In the genomic region with DNA sequence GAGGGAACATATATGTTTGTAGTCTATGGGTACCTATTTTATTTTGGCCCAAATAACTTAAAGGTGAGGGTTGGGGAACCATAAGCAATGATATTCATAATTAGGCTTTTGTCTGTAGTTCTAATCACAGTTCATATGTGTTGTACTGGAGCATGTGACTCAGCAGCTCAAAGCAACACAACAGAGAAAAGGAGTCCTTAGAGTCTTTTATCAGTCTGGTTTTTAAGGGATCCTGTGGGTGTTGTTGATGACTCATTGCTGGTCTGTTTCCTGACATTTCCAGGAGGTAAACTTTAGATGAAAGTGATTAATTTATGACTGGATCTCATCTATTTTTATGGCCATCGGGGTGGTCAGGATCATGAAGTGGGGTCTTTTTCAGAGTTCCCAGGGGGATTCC, we compare ENCODE assay signal across 32 mouse cellular contexts. TPM values are rescaled to one million over a fixed set of nuclear protein-coding genes. Genes with fewer than 3 reads are reported as not detected.
"Had no signal": no experiment of that assay in that cellular context is flagged by ENCODE, and none has a peak within 500 bp of the region (broad histone marks: within the 10 kb centered on the region; RNA-seq: fewer than 3 reads in every experiment).

No protein-coding gene starts in this region.

- H3K4me1 ChIP-seq: heart, embryonic 10.5 days; heart, embryonic 12.5 days; hindbrain, embryonic 10.5 days; hindbrain, embryonic 12.5 days; intestine, embryonic 15.5 days; kidney, embryonic 15.5 days; limb, embryonic 10.5 days; limb, embryonic 12.5 days; liver, embryonic 13.5 days; liver, embryonic 15.5 days had no signal

- H3K27ac ChIP-seq: gastrocnemius, adult 2 months; heart, embryonic 10.5 days; hindbrain, embryonic 10.5 days; hindbrain, embryonic 12.5 days; hindbrain, embryonic 14.5 days; intestine, embryonic 15.5 days; kidney, embryonic 15.5 days; kidney, postnatal 0 days; limb, embryonic 10.5 days; limb, embryonic 12.5 days; liver, embryonic 13.5 days; liver, embryonic 15.5 days had no signal

- H3K4me3 ChIP-seq: gastrocnemius, adult 2 months; heart, embryonic 10.5 days; heart, embryonic 12.5 days; hindbrain, embryonic 10.5 days; hindbrain, embryonic 12.5 days; intestine, embryonic 15.5 days; kidney, embryonic 15.5 days; limb, embryonic 10.5 days; limb, embryonic 12.5 days; liver, embryonic 13.5 days; liver, embryonic 15.5 days had no signal

- H3K9me3 ChIP-seq: heart, embryonic 10.5 days; hindbrain, embryonic 10.5 days; hindbrain, embryonic 12.5 days; intestine, embryonic 15.5 days; kidney, embryonic 15.5 days; limb, embryonic 10.5 days; limb, embryonic 12.5 days; liver, embryonic 13.5 days; liver, embryonic 15.5 days had no signal

- H3K9ac ChIP-seq: heart, embryonic 12.5 days; hindbrain, embryonic 12.5 days; hindbrain, embryonic 14.5 days; intestine, embryonic 15.5 days; kidney, embryonic 15.5 days; limb, embryonic 12.5 days; liver, embryonic 13.5 days; liver, embryonic 15.5 days had no signal

- H3K36me3 ChIP-seq: heart, embryonic 10.5 days; heart, embryonic 12.5 days; hindbrain, embryonic 10.5 days; hindbrain, embryonic 12.5 days; intestine, embryonic 15.5 days; kidney, embryonic 15.5 days; limb, embryonic 10.5 days; limb, embryonic 12.5 days; liver, embryonic 13.5 days; liver, embryonic 15.5 days had no signal

- DNase-seq: gastrocnemius, adult 2 months; gastrocnemius, postnatal 10 days; gastrocnemius, postnatal 25 days; heart, adult 18-20 months; heart, postnatal 10 days; heart, postnatal 4 days; kidney, adult 18-20 months; kidney, adult 8-10 months; kidney, postnatal 14 days; kidney, postnatal 36 days; layer of hippocampus, adult 9-11 months; layer of hippocampus, postnatal 36 days; liver; liver, embryonic 13.5 days had no signal

- H3K27me3 ChIP-seq: heart, embryonic 12.5 days; hindbrain, embryonic 12.5 days; intestine, embryonic 15.5 days; kidney, embryonic 15.5 days; limb, embryonic 12.5 days; liver, embryonic 13.5 days; liver, embryonic 15.5 days had no signal

- ATAC-seq: hindbrain, embryonic 16.5 days; inflammation-experienced regulatory T-cells, adult 6 months; intestine, embryonic 15.5 days; intestine, postnatal 0 days had no signal

- H3K4me2 ChIP-seq: heart, embryonic 12.5 days; hindbrain, embryonic 12.5 days; hindbrain, embryonic 14.5 days; intestine, embryonic 15.5 days; kidney, embryonic 15.5 days; limb, embryonic 12.5 days; liver, embryonic 11.5 days; liver, embryonic 13.5 days; liver, embryonic 15.5 days had no signal

RNA-seq across cellular contexts. Expression of gene 4933403O08Rik, which starts 34.7 kb away (rescaled TPM):
- polyA plus RNA-seq: heart, embryonic 10.5 days; heart, embryonic 12.5 days; heart, embryonic 14.5 days; heart, embryonic 16.5 days; hindbrain, embryonic 10.5 days; inflammation-experienced regulatory T-cells, adult 6 months; intestine, embryonic 15.5 days; intestine, postnatal 0 days; kidney, embryonic 15.5 days; kidney, postnatal 0 days; large intestine, adult 2 months; limb, embryonic 10.5 days; limb, embryonic 12.5 days; liver, embryonic 11.5 days; liver, embryonic 13.5 days; liver, embryonic 15.5 days had no signal
